Mouse (Mus musculus) MEL (cell line): ENCODE results near the gene Efna4. TPM values are rescaled to one million over a fixed set of nuclear protein-coding genes. Genes with fewer than 3 reads are reported as not detected.

Experiments
- DNase-seq: peaks from one replicate; pipeline ENCODE4 v3.0.0; 2011; ENCODE audit warnings: low read depth, low spot score
- H3K27ac ChIP-seq: 2 replicates; pipeline ENCODE4 v1.5.1; 2012; ENCODE audit warnings: low read depth, mild to moderate bottlenecking, control low read depth, low read length, moderate library complexity; ENCODE audit not compliant: control insufficient read depth
- H3K27me3 ChIP-seq, 2 experiments: fragments of 150-350 bp in 1 of 2; sonication (generic) in 1 of 2; 2 replicates each; pipeline ENCODE4 v1.6.1; 2012; ENCODE audit warnings: low read length in 2 of 2, mild to moderate bottlenecking in 2 of 2, improper control_type of control experiment in 1 of 2, moderate library complexity in 1 of 2; ENCODE audit not compliant: insufficient read depth in 2 of 2, control insufficient read depth in 1 of 2
- H3K36me3 ChIP-seq, 2 experiments: 2 replicates each; pipeline ENCODE4 v1.6.1; 2012 to 2014; ENCODE audit warnings: low read length in 2 of 2, improper control_type of control experiment in 1 of 2, inconsistent platforms in 1 of 2, mild to moderate bottlenecking in 1 of 2; ENCODE audit not compliant: insufficient read depth in 2 of 2, control insufficient read depth in 1 of 2
- H3K4me1 ChIP-seq, 2 experiments: fragments of 150-350 bp in 1 of 2; sonication (generic) in 1 of 2; 2 replicates each; pipeline ENCODE4 v1.6.1; 2012; ENCODE audit warnings: low read length in 2 of 2, improper control_type of control experiment in 1 of 2, mild to moderate bottlenecking in 1 of 2; ENCODE audit not compliant: insufficient read depth in 2 of 2, control insufficient read depth in 1 of 2
- H3K4me3 ChIP-seq, 2 experiments: fragments of 150-350 bp in 1 of 2; sonication (generic) in 1 of 2; 2 replicates each; pipeline ENCODE4 v1.5.1; 2012; ENCODE audit warnings: low read depth in 2 of 2, low read length in 2 of 2, mild to moderate bottlenecking in 2 of 2, moderate library complexity in 2 of 2, control low read depth in 1 of 2, improper control_type of control experiment in 1 of 2; ENCODE audit not compliant: control insufficient read depth in 1 of 2, insufficient read depth in 1 of 2
- H3K79me2 ChIP-seq: 2 replicates; pipeline ENCODE4 v1.6.1; 2012; ENCODE audit warnings: mild to moderate bottlenecking, low read length, moderate library complexity; ENCODE audit not compliant: control insufficient read depth, poor library complexity, insufficient read depth
- H3K9ac ChIP-seq: 2 replicates; pipeline ENCODE4 v1.6.1; 2012; ENCODE audit warnings: low read depth, mild to moderate bottlenecking, control low read depth, low read length, moderate library complexity; ENCODE audit not compliant: control insufficient read depth, poor library complexity, severe bottlenecking
- H3K9me3 ChIP-seq: fragments of 150-350 bp; sonication (generic); replicated peaks from 2 replicates; pipeline ENCODE4 v1.6.1; 2012; ENCODE audit warnings: mild to moderate bottlenecking, low read length, improper control_type of control experiment, moderate library complexity; ENCODE audit not compliant: insufficient read depth
- BHLHE40 ChIP-seq: IDR thresholded peaks from 2 replicates; pipeline ENCODE4 v1.6.1; 2012; ENCODE audit warnings: low read depth, mild to moderate bottlenecking, inconsistent platforms, low read length, improper control_type of control experiment, borderline replicate concordance
- CHD1 ChIP-seq: IDR thresholded peaks from 2 replicates; pipeline ENCODE4 v1.6.1; 2012; ENCODE audit warnings: low read depth, mild to moderate bottlenecking, inconsistent platforms, low read length, improper control_type of control experiment
- CHD2 ChIP-seq: IDR thresholded peaks from 2 replicates; pipeline ENCODE4 v1.6.1; 2011; ENCODE audit warnings: low read length, improper control_type of control experiment
- CTCF ChIP-seq, 3 experiments: IDR thresholded peaks in 2 of 3; conservative IDR thresholded peaks in 1 of 3; 2 replicates each; pipeline ENCODE4 v1.5.1; 2011 to 2012; ENCODE audit warnings: low read length in 3 of 3, low read depth in 2 of 3, mild to moderate bottlenecking in 2 of 3, improper control_type of control experiment in 1 of 3, inconsistent platforms in 1 of 3, mixed read lengths in 1 of 3, moderate library complexity in 1 of 3; ENCODE audit not compliant: control insufficient read depth in 1 of 3, insufficient read depth in 1 of 3, poor library complexity in 1 of 3, severe bottlenecking in 1 of 3
- E2F4 ChIP-seq: IDR thresholded peaks from 2 replicates; pipeline ENCODE4 v1.6.1; 2011; ENCODE audit warnings: low read depth, low read length, improper control_type of control experiment, borderline replicate concordance
- ELF1 ChIP-seq: IDR thresholded peaks from 2 replicates; pipeline ENCODE4 v1.6.1; 2014; ENCODE audit warnings: low read depth, mild to moderate bottlenecking, inconsistent platforms, low read length, improper control_type of control experiment, moderate library complexity
- EP300 ChIP-seq, 2 experiments: IDR thresholded peaks; 2 replicates each; pipeline ENCODE4 v1.6.1; 2011; ENCODE audit warnings: improper control_type of control experiment in 2 of 2, low read length in 2 of 2, low read depth in 1 of 2, mild to moderate bottlenecking in 1 of 2
- ETS1 ChIP-seq: IDR thresholded peaks from 2 replicates; pipeline ENCODE4 v1.6.1; 2012; ENCODE audit warnings: low read depth, mild to moderate bottlenecking, inconsistent platforms, low read length, improper control_type of control experiment, moderate library complexity
- GATA1 ChIP-seq: IDR thresholded peaks from 2 replicates; pipeline ENCODE4 v1.6.1; 2011; ENCODE audit warnings: low read depth, low read length, improper control_type of control experiment
- KAT2A ChIP-seq: conservative IDR thresholded peaks from 2 replicates; pipeline ENCODE4 v1.6.1; 2012; ENCODE audit warnings: low read depth, low read length, improper control_type of control experiment, inconsistent platforms
- MAFK ChIP-seq: IDR thresholded peaks from 2 replicates; pipeline ENCODE4 v1.6.1; 2011; ENCODE audit warnings: low read depth, mild to moderate bottlenecking, low read length, improper control_type of control experiment, borderline replicate concordance
- MAZ ChIP-seq: IDR thresholded peaks from 2 replicates; pipeline ENCODE4 v1.6.1; 2012; ENCODE audit warnings: low read depth, mild to moderate bottlenecking, inconsistent platforms, low read length, improper control_type of control experiment
- MEF2A ChIP-seq: IDR thresholded peaks from 2 replicates; pipeline ENCODE4 v1.6.1; 2014; ENCODE audit warnings: low read depth, mild to moderate bottlenecking, inconsistent platforms, low read length, improper control_type of control experiment; ENCODE audit not compliant: poor library complexity, insufficient replicate concordance, severe bottlenecking; ENCODE audit errors: extremely low read depth
- MXI1 ChIP-seq: IDR thresholded peaks from 2 replicates; pipeline ENCODE4 v1.6.1; 2011; ENCODE audit warnings: mild to moderate bottlenecking, low read depth, low read length, improper control_type of control experiment
- MYB ChIP-seq: IDR thresholded peaks from 2 replicates; pipeline ENCODE4 v1.6.1; 2011; ENCODE audit warnings: mild to moderate bottlenecking, low read depth, low read length, improper control_type of control experiment
- POLR2AphosphoS5 ChIP-seq: IDR thresholded peaks from 2 replicates; pipeline ENCODE4 v1.6.1; 2012; ENCODE audit warnings: low read depth, borderline replicate concordance, mild to moderate bottlenecking, inconsistent platforms, low read length, moderate library complexity, mixed read lengths
- RCOR1 ChIP-seq: IDR thresholded peaks from 2 replicates; pipeline ENCODE4 v1.6.1; 2012; ENCODE audit warnings: low read depth, mild to moderate bottlenecking, inconsistent platforms, low read length, improper control_type of control experiment
- SIN3A ChIP-seq: IDR thresholded peaks from 2 replicates; pipeline ENCODE4 v1.6.1; 2012; ENCODE audit warnings: low read length, improper control_type of control experiment, inconsistent platforms
- TAL1 ChIP-seq: IDR thresholded peaks from 2 replicates; pipeline ENCODE4 v1.6.1; 2012; ENCODE audit warnings: mild to moderate bottlenecking, inconsistent platforms, low read length, moderate library complexity, mixed read lengths
- TCF12 ChIP-seq: IDR thresholded peaks from 2 replicates; pipeline ENCODE4 v1.6.1; 2014; ENCODE audit warnings: low read depth, mild to moderate bottlenecking, inconsistent platforms, low read length, improper control_type of control experiment, moderate library complexity
- USF2 ChIP-seq, 2 experiments: IDR thresholded peaks; 2 replicates each; pipeline ENCODE4 v1.6.1; 2011 to 2012; ENCODE audit warnings: improper control_type of control experiment in 2 of 2, low read length in 2 of 2, borderline replicate concordance in 1 of 2, inconsistent platforms in 1 of 2, low read depth in 1 of 2, mild to moderate bottlenecking in 1 of 2; ENCODE audit not compliant: insufficient read depth in 1 of 2
- ZMIZ1 ChIP-seq: IDR thresholded peaks from 2 replicates; pipeline ENCODE4 v1.6.1; 2012; ENCODE audit warnings: low read depth, mild to moderate bottlenecking, inconsistent platforms, low read length, improper control_type of control experiment, moderate library complexity
- polyA plus RNA-seq, 2 experiments: library from polyadenylated mRNA; stranded (reverse) in 1 of 2; unstranded in 1 of 2; fragments of >175 nt in 1 of 2; fragments of >200 nt in 1 of 2; gene quantifications; 2 replicates each; pipeline versions ENCODE4 v1.2.1 to v1.2.4; 2012; ENCODE audit warnings: low replicate concordance in 2 of 2, low read depth in 1 of 2; ENCODE audit not compliant: insufficient read length in 2 of 2, insufficient read depth in 1 of 2, missing spikeins in 1 of 2
- total RNA-seq: library from RNA; depleted of rRNA; stranded (reverse); fragments of 300-350 nt; gene quantifications from 2 replicates; pipeline ENCODE4 v1.2.3, GENCODE M21; 2012

Efna4 gene
- total and polyA plus RNA-seq, 3 experiments, result 1.9 to 4.5 TPM; not detected in 1

GRCm38 (mm10) chr3:89291874-89292273 lies 46.0 kb downstream of the Efna4 start:
- Histone ChIP-seq H3K27ac (no peak overlapping the region), H3K36me3 (peaks cover 0 to 8% of the 10 kb centered on the region in 2 experiments; a peak in 2 of 4 replicates), H3K4me3 (peak overlapping the region; percentile 14 to 42; a peak in 2 of 4 replicates), H3K27me3 (peaks cover 0 to 4% of the 10 kb centered on the region in 2 experiments; a peak in 3 of 4 replicates), H3K79me2 (no peaks in the 10 kb centered on the region), H3K9ac (peak overlapping the region; percentile 16), H3K9me3 (no peaks in the 10 kb centered on the region), H3K4me1 (peaks cover 8 to 15% of the 10 kb centered on the region in 2 experiments)
- no peak for DNase-seq
- peak; percentile 28; the same call in 1 of the 2 replicates for TF ChIP-seq RCOR1
- TF ChIP-seq TCF12, result peak; percentile 44; the same call in 1 of the 2 replicates
- TF ChIP-seq ZMIZ1, result no peak
- no peak for TF ChIP-seq POLR2AphosphoS5
- TF ChIP-seq CHD1, result no peak
- 0 out of 2 replicates have a peak, but pooled peaks have one; percentile 25 for TF ChIP-seq SIN3A
- no peak for TF ChIP-seq USF2 (IDR thresholded peaks at IDR 0.05; ENCODE audit: borderline replicate concordance in 1 of 2, insufficient read depth in 1 of 2, low read depth in 1 of 2, low read length in 2 of 2)
- TF ChIP-seq MXI1, result peak; percentile 40
- no peak; the same call in 1 of the 2 replicates for TF ChIP-seq BHLHE40
- no peak for TF ChIP-seq KAT2A
- TF ChIP-seq MYB, result no peak
- TF ChIP-seq MEF2A, result no peak
- TF ChIP-seq CTCF (IDR thresholded peaks at IDR 0.05 in 2 of 3, conservative IDR thresholded peaks at IDR 0.05 in 1 of 3; ENCODE audit: control insufficient read depth in 1 of 3, insufficient read depth in 1 of 3, low read depth in 2 of 3, low read length in 3 of 3, poor library complexity in 1 of 3, severe bottlenecking in 1 of 3), result no peak
- peak; percentile 47 to 56; a peak in 3 of 4 replicates for TF ChIP-seq EP300 (IDR thresholded peaks at IDR 0.05; ENCODE audit: low read depth in 1 of 2, low read length in 2 of 2)
- no peak for TF ChIP-seq CHD2
- no peak for TF ChIP-seq E2F4
- TF ChIP-seq ELF1, result no peak
- no peak for TF ChIP-seq ETS1
- no peak for TF ChIP-seq MAFK
- TF ChIP-seq TAL1, result no peak
- TF ChIP-seq GATA1, result peak; percentile 77
- TF ChIP-seq MAZ, result peak; percentile 47; the same call in 1 of the 2 replicates
- TF ChIP-seq, all 39 proteins: peak for 7
